Mouse (Mus musculus) A20 (cell line): ENCODE measurements around the gene Il2rb.

Source experiments
- DNase-seq: peaks from one replicate; pipeline ENCODE4 v3.0.0-alpha.2; 2011; ENCODE audit warnings: low read depth, low spot score

Gene Il2rb

GRCm38 (mm10) chr15:78447746-78448535 is 47.1 kb downstream of the Il2rb start:
- DNase-seq: peak; percentile 84

DNA sequence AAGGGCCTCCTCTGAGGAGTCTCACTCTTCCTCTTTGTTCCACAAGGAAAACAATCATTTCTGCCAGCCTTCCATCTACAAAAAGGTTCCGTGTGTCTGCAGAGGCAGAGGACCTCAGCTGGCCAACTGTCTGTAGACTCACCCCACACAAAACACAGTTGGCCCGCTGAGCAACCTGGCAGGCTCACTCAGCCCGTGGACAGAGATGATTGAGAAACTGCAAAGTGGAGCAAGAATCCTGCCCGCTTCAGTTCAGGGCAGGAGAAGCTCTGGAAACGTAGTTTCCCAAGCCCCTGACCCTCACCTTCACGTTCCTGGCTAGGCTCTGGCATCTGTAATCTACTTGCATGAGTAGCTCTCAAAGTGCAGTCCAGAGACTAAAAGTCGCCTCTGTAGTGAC is 48.0 kb downstream of the Il2rb start:
- no peak for DNase-seq

DNA sequence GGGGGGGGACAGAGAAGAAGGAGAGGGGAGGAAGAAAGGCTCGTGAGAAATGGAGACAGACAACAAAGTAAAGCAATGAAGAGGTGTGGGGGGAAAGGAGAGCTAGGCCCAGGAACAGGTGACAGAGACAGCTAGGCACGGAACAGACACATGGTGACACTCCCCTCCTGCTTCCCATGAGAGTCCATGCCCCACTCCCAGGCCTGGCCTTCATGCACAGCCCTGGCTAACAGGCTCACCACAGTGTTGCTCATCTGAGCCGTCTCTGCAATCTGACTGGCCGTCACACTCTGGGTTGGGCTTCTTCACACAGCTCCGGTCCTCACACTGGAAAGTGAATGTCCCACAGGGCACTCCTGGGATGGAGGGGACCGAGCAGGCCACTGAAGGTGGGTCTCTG is 51.2 kb downstream of the Il2rb start:
- DNase-seq: no peak

DNA sequence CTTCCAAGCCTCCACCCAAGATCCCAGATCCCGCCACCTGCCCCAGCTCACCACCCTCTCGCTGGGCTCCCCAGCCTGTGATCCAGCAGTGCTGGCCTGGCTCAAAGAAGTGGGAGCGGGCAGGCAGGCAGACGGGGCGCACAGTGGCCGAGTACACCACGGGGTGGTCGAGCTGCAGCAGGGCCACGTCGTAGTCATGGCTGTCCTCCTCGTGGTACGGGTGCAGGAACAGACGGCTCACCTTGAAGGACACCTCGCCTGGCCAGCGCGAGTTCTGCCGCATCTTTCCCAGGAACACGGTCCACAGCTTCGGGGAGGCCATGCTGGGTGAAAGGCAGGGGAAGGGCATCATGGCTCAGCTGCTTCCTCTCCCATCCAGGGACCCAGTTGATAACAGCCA is 52.8 kb downstream of the Il2rb start:
- DNase-seq: no peak

DNA sequence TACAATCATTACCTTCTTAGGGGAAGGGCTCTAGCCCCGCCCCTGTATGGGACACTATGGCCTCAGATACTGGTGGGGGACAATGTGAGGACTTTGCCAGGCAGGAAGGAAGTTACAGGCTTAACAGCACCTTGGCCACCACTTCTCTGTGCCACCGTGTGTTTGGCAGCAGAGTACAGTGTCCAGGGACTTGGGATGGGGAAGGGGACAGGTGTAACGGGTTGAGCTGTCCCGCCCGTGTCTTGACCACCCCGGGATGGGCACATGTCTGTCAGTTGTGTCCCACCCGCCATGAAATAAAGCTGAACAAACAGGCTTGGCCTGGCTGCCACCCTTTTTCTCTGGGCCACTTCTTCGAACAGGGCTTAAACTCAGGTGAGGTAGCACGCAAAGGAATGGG is 56.1 kb downstream of the Il2rb start:
- DNase-seq: no peak

- no peak for DNase-seq
These were observed 56.6 kb downstream of the Il2rb start for GRCm38 (mm10) chr15:78438505-78438904.

GRCm38 (mm10) chr15:78438018-78438394 is 57.1 kb downstream of the Il2rb start:
- DNase-seq: no peak

- no peak for DNase-seq
These were observed 57.6 kb downstream of the Il2rb start for GRCm38 (mm10) chr15:78437237-78438017.

GRCm38 (mm10) chr15:78436380-78437192 is 58.5 kb downstream of the Il2rb start:
- DNase-seq: no peak

DNA sequence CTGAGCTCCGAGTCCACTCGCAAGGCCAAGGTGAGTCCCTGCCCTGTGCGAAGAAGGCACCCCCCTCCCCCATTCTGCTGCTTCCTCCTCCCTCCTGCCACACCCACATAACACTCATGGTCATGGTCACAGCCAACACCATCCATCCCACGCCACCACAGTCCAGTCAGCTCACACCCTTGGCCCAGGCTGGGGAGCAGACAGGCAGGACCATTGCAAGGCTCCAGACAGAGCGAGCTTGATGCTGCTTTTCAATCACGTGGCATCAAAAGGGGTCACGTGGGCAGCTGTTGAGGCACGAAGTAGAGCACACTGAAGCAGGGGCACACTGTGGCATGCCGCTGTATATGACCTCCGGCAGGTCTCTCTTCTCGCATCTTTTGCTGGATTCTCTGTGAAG is 59.4 kb downstream of the Il2rb start:
- DNase-seq: no peak

- peak; percentile 44 for DNase-seq
These were observed 60.1 kb downstream of the Il2rb start for GRCm38 (mm10) chr15:78434896-78435520.

- DNase-seq: no peak
These were observed 63.4 kb downstream of the Il2rb start for GRCm38 (mm10) chr15:78431541-78432121.

- DNase-seq: no peak
These were observed 64.2 kb downstream of the Il2rb start for GRCm38 (mm10) chr15:78430874-78431273.

GRCm38 (mm10) chr15:78429871-78430622 is 65.0 kb downstream of the Il2rb start:
- DNase-seq: no peak
